Mouse (Mus musculus): Measurements from ENCODE around the gene Cdh13.

- TF ChIP-seq POLR2A (IDR thresholded peaks at IDR 0.05; ENCODE audit: insufficient read length, low read depth) (no peak), MAX (IDR thresholded peaks at IDR 0.05; ENCODE audit: low read depth) (no peak), CEBPB (IDR thresholded peaks at IDR 0.05; ENCODE audit: insufficient read depth, poor library complexity, severe bottlenecking) (no peak), MYOG (IDR thresholded peaks at IDR 0.05; ENCODE audit: control insufficient read depth in 1 of 3, insufficient read depth in 1 of 3, insufficient read length in 2 of 3, low read depth in 2 of 3) (no peak), MYOD1 (IDR thresholded peaks at IDR 0.05; ENCODE audit: control insufficient read depth in 1 of 3, insufficient read length in 2 of 3, low read depth in 2 of 3) (no peak), USF1 (IDR thresholded peaks at IDR 0.05; ENCODE audit: low read depth) (no peak), TCF12 (IDR thresholded peaks at IDR 0.05; ENCODE audit: insufficient read depth, poor library complexity, severe bottlenecking) (no peak), TCF3 (IDR thresholded peaks at IDR 0.05; ENCODE audit: insufficient read length, low read depth) (no peak), POLR2AphosphoS2 (IDR thresholded peaks at IDR 0.05; ENCODE audit: insufficient read length, low read depth) (no peak), REST (IDR thresholded peaks at IDR 0.05; ENCODE audit: insufficient read depth, insufficient read length) (no peak), E2F4 (IDR thresholded peaks at IDR 0.05; ENCODE audit: insufficient read depth) (no peak), SRF (IDR thresholded peaks at IDR 0.05; ENCODE audit: control insufficient read depth, insufficient read length, low read depth) (no peak)
These were observed 543.2 kb downstream of the Cdh13 start for GRCm38 (mm10) chr8:118826761-118827160.

Data from myocyte (in vitro differentiated cells).